Mouse (Mus musculus): ENCODE measurements around the gene Lcat. TPM values are rescaled to one million over a fixed set of nuclear protein-coding genes. Genes with fewer than 3 reads are reported as not detected.
A peak's percentile ranks its signal among the peaks of the same experiment; 100 is the strongest.

The Lcat gene
- polyA plus RNA-seq, 1 experiment = 106 TPM

GRCm38 (mm10) chr8:105897801-105898480 lies 45.2 kb downstream of the Lcat start:
- H3K4me3 ChIP-seq (replicated peaks; ENCODE audit: insufficient read depth, low read depth, low read length) = no peak overlapping the region
- H3K4me1 ChIP-seq (ENCODE audit: control insufficient read depth, insufficient read depth, low read length) = no peaks in the 10 kb centered on the region
- no peak for TF ChIP-seq CTCF (IDR thresholded peaks at IDR 0.05; ENCODE audit: borderline replicate concordance, insufficient read depth, low read depth, low read length)
- H3K27ac ChIP-seq (ENCODE audit: insufficient read depth, low read length) = no peak overlapping the region
- DNase-seq = no peak
- 78% methylated on average over 9 of the region's 9 CpGs for WGBS
- H3K27me3 ChIP-seq (ENCODE audit: control insufficient read depth, insufficient read depth, low read length) = no peaks in the 10 kb centered on the region

- TF ChIP-seq POLR2A (IDR thresholded peaks at IDR 0.05; ENCODE audit: borderline replicate concordance, insufficient read depth, low read length) (no peak), CTCF (IDR thresholded peaks at IDR 0.05; ENCODE audit: borderline replicate concordance, insufficient read depth, low read depth, low read length) (no peak)
- no peak within 1 kb of the TSS for H3K27ac ChIP-seq (ENCODE audit: insufficient read depth, low read length)
These were observed 49.8 kb downstream of the Lcat start, which contains the start of gene Nrn1l for GRCm38 (mm10) chr8:105893339-105893738. Gene Nrn1l (plus strand): TSS chr8:105893567.

GRCm38 (mm10) chr8:105892432-105892831 lies 50.8 kb downstream of the Lcat start:
- WGBS = 68% methylated on average over 6 of the region's 6 CpGs
- H3K4me3 ChIP-seq (replicated peaks; ENCODE audit: insufficient read depth, low read depth, low read length) = no peak overlapping the region
- H3K4me1 ChIP-seq (ENCODE audit: control insufficient read depth, insufficient read depth, low read length) = peaks cover 6% of the 10 kb centered on the region; the same call in 1 of the 2 replicates
- no peak for DNase-seq
- peak; percentile 45; the same call in 1 of the 2 replicates for TF ChIP-seq CTCF (IDR thresholded peaks at IDR 0.05; ENCODE audit: borderline replicate concordance, insufficient read depth, low read depth, low read length)
- no peak for TF ChIP-seq POLR2A (IDR thresholded peaks at IDR 0.05; ENCODE audit: borderline replicate concordance, insufficient read depth, low read length)
- H3K27me3 ChIP-seq (ENCODE audit: control insufficient read depth, insufficient read depth, low read length) = no peaks in the 10 kb centered on the region
- H3K27ac ChIP-seq (ENCODE audit: insufficient read depth, low read length) = no peak overlapping the region

More at GRCm38 (mm10) chr8:105893339-105893738, 49.8 kb downstream of the Lcat start, which contains the start of gene Nrn1l:
- 19% methylated on average over 11 of the region's 11 CpGs for WGBS
- peak; percentile 43 to 59 for DNase-seq
- Histone ChIP-seq H3K4me3 (replicated peaks; ENCODE audit: insufficient read depth, low read depth, low read length) (no peak within 1 kb of the TSS), H3K4me1 (ENCODE audit: control insufficient read depth, insufficient read depth, low read length) (peaks cover 6% of the 10 kb centered on the region; the same call in 1 of the 2 replicates), H3K27me3 (ENCODE audit: control insufficient read depth, insufficient read depth, low read length) (no peaks in the 10 kb centered on the region)

- WGBS = 26% methylated on average over 6 of the region's 6 CpGs
- H3K4me3 ChIP-seq (replicated peaks; ENCODE audit: insufficient read depth, low read depth, low read length) = no peak overlapping the region
- no peak for DNase-seq
- peaks cover 6% of the 10 kb centered on the region; the same call in 1 of the 2 replicates for H3K4me1 ChIP-seq (ENCODE audit: control insufficient read depth, insufficient read depth, low read length)
- no peak for TF ChIP-seq CTCF (IDR thresholded peaks at IDR 0.05; ENCODE audit: borderline replicate concordance, insufficient read depth, low read depth, low read length)
- no peak for TF ChIP-seq POLR2A (IDR thresholded peaks at IDR 0.05; ENCODE audit: borderline replicate concordance, insufficient read depth, low read length)
- no peaks in the 10 kb centered on the region for H3K27me3 ChIP-seq (ENCODE audit: control insufficient read depth, insufficient read depth, low read length)
- no peak overlapping the region for H3K27ac ChIP-seq (ENCODE audit: insufficient read depth, low read length)
These were observed 52.3 kb downstream of the Lcat start for GRCm38 (mm10) chr8:105890870-105891269.

- TF ChIP-seq POLR2A (IDR thresholded peaks at IDR 0.05; ENCODE audit: borderline replicate concordance, insufficient read depth, low read length) = no peak
- no peak for TF ChIP-seq CTCF (IDR thresholded peaks at IDR 0.05; ENCODE audit: borderline replicate concordance, insufficient read depth, low read depth, low read length)
- Histone ChIP-seq H3K4me1 (ENCODE audit: control insufficient read depth, insufficient read depth, low read length) (peaks cover 6% of the 10 kb centered on the region; the same call in 1 of the 2 replicates), H3K27ac (ENCODE audit: insufficient read depth, low read length) (no peak overlapping the region), H3K4me3 (replicated peaks; ENCODE audit: insufficient read depth, low read depth, low read length) (no peak overlapping the region), H3K27me3 (ENCODE audit: control insufficient read depth, insufficient read depth, low read length) (no peaks in the 10 kb centered on the region)
- 23% methylated on average over 12 of the region's 12 CpGs for WGBS
- DNase-seq = peak in 1 of 2 experiments; percentile 43
These were observed 53.3 kb downstream of the Lcat start for GRCm38 (mm10) chr8:105889756-105890465.

Other genes starting within 250 kb of the Lcat start
- gene Acd, start 242.3 kb downstream of the Lcat start, polyA plus RNA-seq (2012; rRNA removed) = 56.3 and 56.8 TPM in 2 replicates
- 128 and 137 TPM in 2 replicates for gene Pard6a, start 242.2 kb downstream of the Lcat start, polyA plus RNA-seq (2012; rRNA removed)
- 0.51 TPM in 2 replicates for gene 4933405L10Rik, start 235.7 kb downstream of the Lcat start, polyA plus RNA-seq (2012; rRNA removed)
- 15.3 and 17.4 TPM in 2 replicates for gene Enkd1, start 235.2 kb downstream of the Lcat start, polyA plus RNA-seq (2012; rRNA removed)
- 20.7 and 21.4 TPM in 2 replicates for gene Gfod2, start 184.7 kb downstream of the Lcat start, polyA plus RNA-seq (2012; rRNA removed)
- 30.5 and 32.1 TPM in 2 replicates for gene Ranbp10, start 116.0 kb downstream of the Lcat start, polyA plus RNA-seq (2012; rRNA removed)
- 0.25 and 0.98 TPM in 2 replicates for gene Tsnaxip1, start 115.7 kb downstream of the Lcat start, polyA plus RNA-seq (2012; rRNA removed)
- gene Cenpt, start 90.1 kb downstream of the Lcat start, polyA plus RNA-seq (2012; rRNA removed) = 27.8 and 30.8 TPM in 2 replicates
- gene Thap11, start 88.2 kb downstream of the Lcat start, polyA plus RNA-seq (2012; rRNA removed) = 52.0 and 53.5 TPM in 2 replicates
- gene Nutf2, start 82.8 kb downstream of the Lcat start, polyA plus RNA-seq (2012; rRNA removed) = 104 and 111 TPM in 2 replicates
- 75.5 and 81.8 TPM in 2 replicates for gene Edc4, start 62.5 kb downstream of the Lcat start, polyA plus RNA-seq (2012; rRNA removed)
- gene Nrn1l, start 49.8 kb downstream of the Lcat start, polyA plus RNA-seq (2012; rRNA removed) = 4.7 and 5.3 TPM in 2 replicates
- 13.6 and 14.1 TPM in 2 replicates for gene Pskh1, start 42.9 kb downstream of the Lcat start, polyA plus RNA-seq (2012; rRNA removed)
- 2.6 and 3.4 TPM in 2 replicates for gene Ctrl, start 9.5 kb downstream of the Lcat start, polyA plus RNA-seq (2012; rRNA removed)
- 84.3 and 89.4 TPM in 2 replicates for gene Psmb10, start 4.9 kb downstream of the Lcat start, polyA plus RNA-seq (2012; rRNA removed)
- gene Slc12a4, start 22.7 kb upstream of the Lcat start, polyA plus RNA-seq (2012; rRNA removed) = 34.9 and 36.1 TPM in 2 replicates
- gene Dpep3, start 36.0 kb upstream of the Lcat start, polyA plus RNA-seq (2012; rRNA removed) = not detected in 2 replicates
- gene Dus2, start 48.0 kb upstream of the Lcat start, polyA plus RNA-seq (2012; rRNA removed) = 34.1 and 35.7 TPM in 2 replicates
- 0.13 TPM in 1 of 2 replicates, not detected in the other for gene Dpep2nb, start 62.6 kb upstream of the Lcat start, polyA plus RNA-seq (2012; rRNA removed)
- gene Ddx28, start 68.5 kb upstream of the Lcat start, polyA plus RNA-seq (2012; rRNA removed) = 15.2 and 16.0 TPM in 2 replicates
- 11.1 and 11.6 TPM in 2 replicates for gene Nfatc3, start 115.5 kb upstream of the Lcat start, polyA plus RNA-seq (2012; rRNA removed)
- 0.05 and 0.10 TPM in 2 replicates for gene Esrp2, start 193.6 kb upstream of the Lcat start, polyA plus RNA-seq (2012; rRNA removed)
- gene Pla2g15, start 207.0 kb upstream of the Lcat start, polyA plus RNA-seq (2012; rRNA removed) = 12.1 and 13.1 TPM in 2 replicates
- 25.4 and 25.8 TPM in 2 replicates for gene Slc7a6, start 225.5 kb upstream of the Lcat start, polyA plus RNA-seq (2012; rRNA removed)